Mouse (Mus musculus) inflammation-experienced regulatory T-cells, adult 16 weeks (primary cell): ENCODE data around the gene Dcaf15. TPM values are rescaled to one million over a fixed set of nuclear protein-coding genes. Genes with fewer than 3 reads are reported as not detected.

Experiments
- polyA plus RNA-seq: library from polyadenylated mRNA; unstranded; fragments of 100-300 nt; shearing (Covaris generic); gene quantifications from one replicate; pipeline ENCODE4 v1.2.1, GENCODE M21; 2017

The Dcaf15 gene
- polyA plus RNA-seq, result 28.9 TPM

DNA sequence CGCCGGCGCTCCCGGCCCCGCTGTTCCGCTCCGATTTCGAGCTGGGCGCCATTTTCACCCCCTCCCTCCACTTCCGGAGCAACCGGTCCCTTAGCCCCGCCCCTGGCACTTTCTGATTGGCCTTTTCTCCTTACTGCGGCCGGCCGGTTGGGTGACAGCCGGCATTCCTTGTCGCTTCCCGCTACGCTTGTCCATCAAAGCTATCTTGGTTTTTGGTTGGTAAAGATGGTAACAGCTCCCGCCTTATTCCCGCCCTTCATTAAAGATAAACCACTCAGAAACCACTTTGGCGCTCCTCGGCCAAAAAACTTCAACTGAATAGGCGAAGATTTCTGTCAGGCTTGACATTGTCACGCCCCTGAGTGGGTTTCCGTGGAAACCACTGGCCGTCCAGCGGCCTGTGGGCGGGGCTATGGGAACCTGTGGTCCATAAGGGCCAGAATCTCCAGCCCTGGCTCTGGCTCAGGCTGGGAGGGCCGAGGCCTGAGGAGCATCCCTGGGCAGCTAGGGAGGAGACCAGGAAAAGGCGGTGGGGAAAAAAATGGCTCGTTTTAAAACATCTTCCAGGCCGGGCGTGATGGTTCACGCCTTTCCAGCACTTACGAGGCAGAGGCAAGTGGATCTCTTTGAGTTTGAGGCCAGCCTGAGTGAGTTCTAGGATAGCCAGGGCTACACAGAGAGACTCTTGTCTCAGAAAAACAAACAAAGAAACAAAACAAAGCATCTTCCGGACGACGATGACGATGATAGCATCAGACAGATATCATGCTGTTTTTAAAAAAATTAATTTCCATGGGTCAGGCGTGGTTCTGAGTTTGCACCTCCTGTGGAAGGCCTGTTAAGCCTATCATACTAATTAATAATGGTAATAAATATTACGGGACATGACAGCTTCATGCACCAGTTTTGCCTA is at the start of gene Dcaf15:
TSS of gene Dcaf15 (minus strand) at position 72 of the 913 bp plus-strand sequence.

DNA sequence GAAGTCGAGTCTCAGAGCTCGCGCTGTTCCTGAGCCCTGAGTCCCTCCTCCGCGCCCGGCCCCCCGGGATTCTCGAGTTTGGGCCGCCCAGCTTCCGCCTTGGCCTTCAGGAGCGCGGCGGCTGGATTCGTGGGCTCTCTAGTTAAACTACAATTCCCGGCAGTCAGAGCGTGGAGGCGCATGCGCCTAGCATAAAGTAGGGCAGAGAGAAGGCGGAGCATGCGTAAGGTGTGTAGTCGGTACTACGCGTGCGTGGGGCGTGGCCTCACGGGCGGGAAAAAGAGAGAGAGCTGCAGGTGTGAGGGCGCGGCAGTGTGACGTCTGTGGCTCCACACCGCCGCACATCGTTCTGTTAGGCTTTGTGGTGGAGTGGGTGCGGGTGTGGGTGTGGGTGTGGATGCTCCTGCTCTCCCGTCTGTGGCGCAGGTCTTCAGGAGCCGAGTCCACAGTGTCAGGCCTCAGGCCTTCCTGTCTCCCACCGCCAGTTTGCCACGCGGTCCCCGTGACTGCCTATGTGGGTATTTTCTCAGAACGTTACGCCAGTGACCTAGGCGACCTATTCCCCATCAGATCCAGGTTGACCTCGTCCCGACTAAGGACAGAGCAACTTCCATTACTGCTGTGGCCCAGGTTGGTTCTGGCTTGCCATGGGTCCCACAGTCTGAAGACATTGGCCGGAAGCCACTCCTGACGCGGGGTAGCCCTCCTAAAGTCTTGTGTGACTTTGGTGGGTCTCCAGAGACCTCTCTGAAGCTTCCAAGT is 43.4 kb upstream of the Dcaf15 start, which contains the start of the genes Cc2d1a and 4930432K21Rik:
TSS of gene Cc2d1a (minus strand) at position 168 of the 762 bp plus-strand sequence.
TSS of gene 4930432K21Rik (plus strand) at position 257 of the 762 bp plus-strand sequence.

DNA sequence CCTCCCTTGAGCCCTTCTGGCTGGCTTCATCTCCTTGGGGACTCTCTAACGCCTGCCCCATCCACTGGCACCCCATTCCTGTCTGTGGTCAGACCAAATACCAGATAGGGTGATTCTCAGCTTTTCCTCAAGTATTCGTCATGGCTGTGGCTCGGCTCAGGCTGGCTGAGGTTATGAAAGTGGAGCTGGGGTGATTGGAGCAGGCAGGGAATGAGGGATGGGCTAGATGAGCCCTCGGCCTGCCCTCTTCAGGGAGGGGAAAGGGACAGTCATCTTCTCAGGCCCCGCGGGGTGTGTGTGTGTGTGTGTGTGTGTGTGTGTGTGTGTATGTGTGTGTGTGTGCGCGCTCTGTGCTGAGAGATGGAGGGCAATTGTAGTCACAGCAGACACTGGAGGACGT is 21.1 kb upstream of the Dcaf15 start, which contains the start of gene Podnl1:
TSS of gene Podnl1 (plus strand) at position 334 of the 400 bp plus-strand sequence.

DNA sequence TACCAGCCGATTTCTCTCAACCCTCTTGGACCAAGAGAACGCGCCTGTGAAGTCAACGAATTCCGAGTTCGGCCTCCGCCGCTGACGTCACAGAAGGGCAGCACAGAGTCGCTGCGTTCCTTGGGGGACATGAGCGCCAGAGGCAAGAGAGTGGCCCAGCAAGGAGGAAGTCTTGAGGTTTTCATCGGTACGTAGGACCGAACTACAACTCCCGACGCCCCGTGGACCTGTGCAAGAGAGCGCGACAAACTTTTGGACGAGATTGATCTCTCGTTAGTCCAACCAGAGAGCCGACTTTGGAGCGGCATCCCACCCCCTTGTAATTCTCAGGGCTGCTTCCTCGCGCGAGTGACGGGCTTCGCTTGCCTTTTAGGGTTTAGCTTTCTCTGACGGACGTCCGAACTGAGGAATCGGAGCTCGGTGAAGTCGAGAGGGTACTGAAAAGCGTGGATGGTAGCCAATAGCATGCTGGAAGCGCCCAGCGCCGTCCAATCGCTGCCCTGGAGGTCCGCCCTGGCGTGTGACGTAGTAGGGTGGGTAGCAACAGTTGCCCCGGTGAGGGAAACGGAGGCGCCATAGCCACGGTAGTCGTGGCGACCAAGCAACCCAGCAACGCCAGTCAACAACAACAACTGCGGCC is 38.2 kb downstream of the Dcaf15 start, which contains the start of gene Rfx1:
TSS of gene Rfx1 (plus strand) at position 544 of the 640 bp plus-strand sequence.

DNA sequence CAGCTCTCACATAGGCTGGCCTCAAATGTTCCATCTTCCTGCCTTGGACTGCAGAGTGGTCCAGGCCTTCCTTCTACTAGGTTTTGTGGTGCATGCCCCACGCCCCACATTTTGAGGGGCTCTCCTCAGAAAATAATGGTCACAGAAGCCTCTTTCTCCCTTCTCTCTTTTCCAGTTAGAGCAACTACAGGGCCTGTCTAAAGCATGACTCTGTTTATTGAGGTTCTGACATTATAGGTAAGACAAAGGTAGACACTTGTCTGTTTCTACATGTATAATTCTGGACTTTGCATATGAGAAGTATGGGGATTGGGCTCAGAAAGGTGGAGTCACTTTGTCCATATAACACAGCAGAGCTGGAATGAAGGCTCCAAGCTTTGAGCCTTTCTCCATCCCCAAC is 39.5 kb downstream of the Dcaf15 start, which contains the start of gene Gm10643:
TSS of gene Gm10643 (minus strand) at position 101 of the 400 bp plus-strand sequence.

Other genes starting within 250 kb of the Dcaf15 start
- gene Adgrl1, start 204.7 kb downstream of the Dcaf15 start, polyA plus RNA-seq, result 3.2 TPM
- 0.94 TPM for gene Gm10644, start 149.6 kb downstream of the Dcaf15 start, polyA plus RNA-seq
- gene Asf1b, start 149.3 kb downstream of the Dcaf15 start, polyA plus RNA-seq, result 26.9 TPM
- 2.1 TPM for gene Prkaca, start 131.8 kb downstream of the Dcaf15 start, polyA plus RNA-seq
- 1.5 TPM for gene Samd1, start 107.1 kb downstream of the Dcaf15 start, polyA plus RNA-seq
- gene 1700067K01Rik, start 103.3 kb downstream of the Dcaf15 start, polyA plus RNA-seq, result 1.2 TPM
- 1.0 TPM for gene 2210011C24Rik, start 92.6 kb downstream of the Dcaf15 start, polyA plus RNA-seq
- 4.5 TPM for gene Palm3, start 83.3 kb downstream of the Dcaf15 start, polyA plus RNA-seq
- gene Il27ra, start 62.2 kb downstream of the Dcaf15 start, polyA plus RNA-seq, result 435 TPM
- gene Rln3, start 59.8 kb downstream of the Dcaf15 start, polyA plus RNA-seq, result 136 TPM
- 0.98 TPM for gene Gm10643, start 39.6 kb downstream of the Dcaf15 start, polyA plus RNA-seq
- 45.8 TPM for gene Rfx1, start 37.9 kb downstream of the Dcaf15 start, polyA plus RNA-seq
- gene Podnl1, start 21.2 kb upstream of the Dcaf15 start, polyA plus RNA-seq, result 24.7 TPM
- 63.0 TPM for gene Cc2d1a, start 43.2 kb upstream of the Dcaf15 start, polyA plus RNA-seq
- 2.4 TPM for gene 4930432K21Rik, start 43.3 kb upstream of the Dcaf15 start, polyA plus RNA-seq
- not detected for gene Nanos3, start 80.4 kb upstream of the Dcaf15 start, polyA plus RNA-seq
- 7.1 TPM for gene Zswim4, start 132.3 kb upstream of the Dcaf15 start, polyA plus RNA-seq
- gene D8Ertd738e, start 145.0 kb upstream of the Dcaf15 start, polyA plus RNA-seq, result 255 TPM
- gene Mri1, start 152.6 kb upstream of the Dcaf15 start, polyA plus RNA-seq, result 30.3 TPM
- gene Ccdc130, start 165.6 kb upstream of the Dcaf15 start, polyA plus RNA-seq, result 43.7 TPM